In genomic region chr16:13351268-13351667, GRCm38 (mm10) we compare ENCODE assay signal across 11 mouse cellular contexts.
DNase-seq lines count a peak whose midpoint lies in the region; ATAC-seq and TF ChIP-seq lines count a peak whose summit lies in the region.
"Had no signal": no experiment of that assay in that cellular context is flagged by ENCODE, and none has a peak within 500 bp of the region (broad histone marks: within the 10 kb centered on the region; RNA-seq: fewer than 3 reads in every experiment).

No protein-coding gene starts in this region.

- no peaks in the 10 kb centered on the region for H3K27me3 ChIP-seq in heart, embryonic 10.5 days (ENCODE audit: insufficient read depth, poor library complexity, severe bottlenecking)
- no peaks in the 10 kb centered on the region for H3K27me3 ChIP-seq in thymus, adult 2 months (ENCODE audit: control insufficient read depth, insufficient read depth, low read length)
- no peaks in the 10 kb centered on the region for H3K27me3 ChIP-seq in embryonic facial prominence, embryonic 10.5 days (replicated peaks; ENCODE audit: low read depth, poor library complexity, severe bottlenecking)
- H3K27me3 ChIP-seq in stomach, postnatal 0 days (ENCODE audit: control insufficient read depth, insufficient read depth, low read length) = no peaks in the 10 kb centered on the region
- H3K27me3 ChIP-seq in forebrain, embryonic 14.5 days (replicated peaks; ENCODE audit: control insufficient read depth, insufficient read depth, low read length) = no peaks in the 10 kb centered on the region
- H3K27me3 ChIP-seq: liver, embryonic 15.5 days had no signal

- TF ChIP-seq CTCF in thymus, adult 2 months (IDR thresholded peaks at IDR 0.05; ENCODE audit: borderline replicate concordance, control insufficient read depth, extremely low read depth, insufficient read depth, low read length, poor library complexity) = no peak
- peak; percentile 57 for TF ChIP-seq CTCF in stomach, postnatal 0 days (IDR thresholded peaks at IDR 0.05; ENCODE audit: low read depth)

- H3K27ac ChIP-seq in heart, embryonic 10.5 days = no peak overlapping the region
- H3K27ac ChIP-seq in thymus, adult 2 months (ENCODE audit: control insufficient read depth, insufficient read depth, low read length) = no peak overlapping the region
- H3K27ac ChIP-seq in embryonic facial prominence, embryonic 10.5 days (replicated peaks) = no peak overlapping the region
- H3K27ac ChIP-seq in stomach, postnatal 0 days (replicated peaks) = no peak overlapping the region
- H3K27ac ChIP-seq in forebrain, embryonic 14.5 days (ENCODE audit: low read depth, low read length) = no peak overlapping the region
- H3K27ac ChIP-seq: liver, embryonic 15.5 days had no signal

- TF ChIP-seq EP300 in stomach, postnatal 0 days (optimal IDR thresholded peaks at IDR 0.05) = no peak

- ATAC-seq in stomach, postnatal 0 days (ENCODE audit: low FRiP score, low TSS enrichment) = no peak
- ATAC-seq in forebrain, embryonic 14.5 days = no peak

- H3K9me3 ChIP-seq in heart, embryonic 10.5 days = no peaks in the 10 kb centered on the region
- H3K9me3 ChIP-seq in embryonic facial prominence, embryonic 10.5 days = no peaks in the 10 kb centered on the region
- no peaks in the 10 kb centered on the region for H3K9me3 ChIP-seq in stomach, postnatal 0 days (ENCODE audit: control insufficient read depth, low read length)
- H3K9me3 ChIP-seq in forebrain, embryonic 14.5 days (replicated peaks; ENCODE audit: control insufficient read depth, low read length) = no peaks in the 10 kb centered on the region
- H3K9me3 ChIP-seq: liver, embryonic 15.5 days had no signal

- no peak overlapping the region for H3K9ac ChIP-seq in stomach, postnatal 0 days (ENCODE audit: low read length)
- H3K9ac ChIP-seq in forebrain, embryonic 14.5 days (ENCODE audit: low read length) = no peak overlapping the region
- H3K9ac ChIP-seq: liver, embryonic 15.5 days had no signal

- peaks cover 18% of the 10 kb centered on the region for H3K4me1 ChIP-seq in heart, embryonic 10.5 days
- no peaks in the 10 kb centered on the region for H3K4me1 ChIP-seq in thymus, adult 2 months (replicated peaks; ENCODE audit: control insufficient read depth, insufficient read depth, low read length)
- peaks cover 10% of the 10 kb centered on the region for H3K4me1 ChIP-seq in embryonic facial prominence, embryonic 10.5 days
- H3K4me1 ChIP-seq in stomach, postnatal 0 days (replicated peaks; ENCODE audit: control insufficient read depth, insufficient read depth) = no peaks in the 10 kb centered on the region
- peaks cover 2% of the 10 kb centered on the region; the same call in 1 of the 2 replicates for H3K4me1 ChIP-seq in forebrain, embryonic 14.5 days (ENCODE audit: control insufficient read depth, insufficient read depth, low read length)
- H3K4me1 ChIP-seq: liver, embryonic 15.5 days had no signal

- H3K4me3 ChIP-seq in heart, embryonic 10.5 days = no peak overlapping the region
- no peak overlapping the region for H3K4me3 ChIP-seq in thymus, adult 2 months (ENCODE audit: control insufficient read depth, insufficient read depth, low read length)
- H3K4me3 ChIP-seq in embryonic facial prominence, embryonic 10.5 days = no peak overlapping the region
- no peak overlapping the region for H3K4me3 ChIP-seq in stomach, postnatal 0 days (ENCODE audit: low read depth, low read length)
- H3K4me3 ChIP-seq in forebrain, embryonic 14.5 days (ENCODE audit: low read depth, low read length) = no peak overlapping the region
- H3K4me3 ChIP-seq: liver, embryonic 15.5 days had no signal

- DNase-seq in heart, adult 11 months = peak; percentile 76
- DNase-seq in heart, embryonic 10.5 days (ENCODE audit: low spot score) = no peak
- DNase-seq in thymus, adult 2 months = peak; percentile 37
- no peak for DNase-seq in thymus, adult 18-20 months
- peak; percentile 23 for DNase-seq in embryonic facial prominence, embryonic 10.5 days (ENCODE audit: low spot score)
- DNase-seq in stomach, postnatal 0 days (ENCODE audit: low spot score) = no peak
- DNase-seq in spleen, postnatal 14 days (ENCODE audit: low spot score in 2 of 2) = no peak
- DNase-seq in forebrain, embryonic 14.5 days (ENCODE audit: low spot score) = no peak
- DNase-seq: cerebellum, adult 8-10 months had no signal

- 0 out of 2 replicates have a peak, but pooled peaks cover 3% of the 10 kb centered on the region for H3K36me3 ChIP-seq in heart, embryonic 10.5 days
- no peaks in the 10 kb centered on the region for H3K36me3 ChIP-seq in thymus, adult 2 months (ENCODE audit: control insufficient read depth, insufficient read depth, low read length)
- no peaks in the 10 kb centered on the region for H3K36me3 ChIP-seq in embryonic facial prominence, embryonic 10.5 days (replicated peaks)
- H3K36me3 ChIP-seq in stomach, postnatal 0 days (ENCODE audit: control insufficient read depth, insufficient read depth, low read length) = no peaks in the 10 kb centered on the region
- no peaks in the 10 kb centered on the region for H3K36me3 ChIP-seq in forebrain, embryonic 14.5 days (ENCODE audit: control insufficient read depth, insufficient read depth, low read length)
- H3K36me3 ChIP-seq: liver, embryonic 15.5 days had no signal

- H3K4me2 ChIP-seq in stomach, postnatal 0 days (replicated peaks; ENCODE audit: low read depth) = no peak overlapping the region
- H3K4me2 ChIP-seq in forebrain, embryonic 14.5 days (ENCODE audit: low read length) = no peak overlapping the region
- H3K4me2 ChIP-seq: heart, embryonic 11.5 days; liver, embryonic 15.5 days had no signal

- TF ChIP-seq POLR2A in thymus, adult 2 months (IDR thresholded peaks at IDR 0.05; ENCODE audit: control insufficient read depth, extremely low read depth, insufficient read depth, low read length, poor library complexity) = no peak

Comparison
In these comparisons a context has a peak if more than half of its experiments do, and no peak if none do; other contexts are left out.
1. DNase-seq: peak in heart, adult 11 months (single experiment), thymus, adult 2 months (single experiment) and embryonic facial prominence, embryonic 10.5 days (single experiment); none in heart, embryonic 10.5 days (single experiment), thymus, adult 18-20 months (0 of 2), stomach, postnatal 0 days (single experiment), spleen, postnatal 14 days (0 of 2) and forebrain, embryonic 14.5 days (single experiment).